ENCODE assay signal across 21 mouse cellular contexts in genomic region chr17:50335776-50336175, GRCm38 (mm10). TPM values are rescaled to one million over a fixed set of nuclear protein-coding genes. Genes with fewer than 3 reads are reported as not detected.
A peak's percentile ranks its signal among the peaks of the same experiment; 100 is the strongest.
DNase-seq lines count a peak whose midpoint lies in the region; ATAC-seq and TF ChIP-seq lines count a peak whose summit lies in the region.
"Had no signal": no experiment of that assay in that cellular context is flagged by ENCODE, and none has a peak within 500 bp of the region (broad histone marks: within the 10 kb centered on the region; RNA-seq: fewer than 3 reads in every experiment).

No protein-coding gene starts in this region.

- H3K4me2 ChIP-seq in lung, embryonic 14.5 days = no peak overlapping the region
- no peak overlapping the region for H3K4me2 ChIP-seq in stomach, postnatal 0 days (replicated peaks; ENCODE audit: low read depth)
- H3K4me2 ChIP-seq: forebrain, embryonic 12.5 days; heart, embryonic 13.5 days; hindbrain, embryonic 14.5 days; limb, embryonic 13.5 days had no signal

- no peak for ATAC-seq in lung, embryonic 14.5 days (ENCODE audit: insufficient read depth)
- no peak for ATAC-seq in stomach, postnatal 0 days (ENCODE audit: low FRiP score, low TSS enrichment)

- H3K4me3 ChIP-seq in kidney, adult 2 months (ENCODE audit: insufficient read depth, low read depth, low read length) = no peak overlapping the region
- no peak overlapping the region for H3K4me3 ChIP-seq in lung, embryonic 14.5 days (ENCODE audit: low read depth, low read length)
- H3K4me3 ChIP-seq in MEL (ENCODE audit: control insufficient read depth in 1 of 2, insufficient read depth in 1 of 2, low read depth in 2 of 2, low read length in 2 of 2) = no peak overlapping the region
- H3K4me3 ChIP-seq in stomach, postnatal 0 days (ENCODE audit: low read depth, low read length) = no peak overlapping the region
- H3K4me3 ChIP-seq: forebrain, embryonic 12.5 days; heart, embryonic 13.5 days; limb, embryonic 13.5 days had no signal

- H3K9ac ChIP-seq in lung, embryonic 14.5 days = no peak overlapping the region
- H3K9ac ChIP-seq in MEL (ENCODE audit: control insufficient read depth, low read depth, low read length, poor library complexity, severe bottlenecking) = no peak overlapping the region
- H3K9ac ChIP-seq in stomach, postnatal 0 days (ENCODE audit: low read length) = no peak overlapping the region
- H3K9ac ChIP-seq: forebrain, embryonic 12.5 days; heart, embryonic 13.5 days; hindbrain, embryonic 14.5 days; limb, embryonic 13.5 days had no signal

- no peak for TF ChIP-seq POLR2A in kidney, adult 2 months (IDR thresholded peaks at IDR 0.05; ENCODE audit: low read depth, low read length)
- no peak for TF ChIP-seq POLR2A in MEL (IDR thresholded peaks at IDR 0.05; ENCODE audit: control insufficient read depth in 1 of 2, insufficient read depth in 1 of 2, low read depth in 1 of 2, low read length in 2 of 2, poor library complexity in 1 of 2)

- H3K9me3 ChIP-seq in lung, embryonic 14.5 days (ENCODE audit: low read depth, low read length) = no peaks in the 10 kb centered on the region
- no peaks in the 10 kb centered on the region for H3K9me3 ChIP-seq in MEL (replicated peaks; ENCODE audit: insufficient read depth, low read length)
- H3K9me3 ChIP-seq in stomach, postnatal 0 days (ENCODE audit: control insufficient read depth, low read length) = no peaks in the 10 kb centered on the region
- H3K9me3 ChIP-seq: forebrain, embryonic 12.5 days; heart, embryonic 13.5 days; limb, embryonic 13.5 days had no signal

- peak; percentile 19; the same call in 1 of the 2 replicates for TF ChIP-seq CTCF in kidney, adult 2 months (conservative IDR thresholded peaks at IDR 0.05; ENCODE audit: insufficient read depth, insufficient read length, low read depth, low read length)
- TF ChIP-seq CTCF in lung, embryonic 14.5 days (IDR thresholded peaks at IDR 0.05; ENCODE audit: low read depth) = no peak
- peak; percentile 15 to 50 (median 42); a peak in 5 of 6 replicates for TF ChIP-seq CTCF in MEL (IDR thresholded peaks at IDR 0.05 in 2 of 3, conservative IDR thresholded peaks at IDR 0.05 in 1 of 3; ENCODE audit: control insufficient read depth in 1 of 3, insufficient read depth in 1 of 3, low read depth in 2 of 3, low read length in 3 of 3, poor library complexity in 1 of 3, severe bottlenecking in 1 of 3)
- TF ChIP-seq CTCF in stomach, postnatal 0 days (IDR thresholded peaks at IDR 0.05; ENCODE audit: low read depth) = peak; percentile 33

- TF ChIP-seq EP300 in MEL (IDR thresholded peaks at IDR 0.05; ENCODE audit: low read depth in 1 of 2, low read length in 2 of 2) = no peak
- no peak for TF ChIP-seq EP300 in stomach, postnatal 0 days (optimal IDR thresholded peaks at IDR 0.05)

- DNase-seq in kidney, adult 2 months = no peak
- DNase-seq in kidney, postnatal 14 days = no peak
- peak; percentile 21 for DNase-seq in lung, embryonic 14.5 days
- no peak for DNase-seq in lung, postnatal 4 days
- DNase-seq in MEL (ENCODE audit: low read depth, low spot score) = no peak
- no peak for DNase-seq in stomach, postnatal 0 days (ENCODE audit: low spot score)
- DNase-seq in thymus, postnatal 14 days = no peak
- DNase-seq: cerebellum, postnatal 25 days; heart, adult 11 months; heart, postnatal 36 days; kidney, adult 18-20 months; kidney, postnatal 36 days; lung, adult 18-20 months; retina, postnatal 1 day; thymus, postnatal 25 days had no signal

- no peaks in the 10 kb centered on the region for H3K4me1 ChIP-seq in kidney, adult 2 months (ENCODE audit: control insufficient read depth, insufficient read depth, low read length)
- H3K4me1 ChIP-seq in lung, embryonic 14.5 days (ENCODE audit: insufficient read depth) = no peaks in the 10 kb centered on the region
- peaks cover 2 to 19% of the 10 kb centered on the region in 2 experiments for H3K4me1 ChIP-seq in MEL (ENCODE audit: control insufficient read depth in 1 of 2, insufficient read depth in 2 of 2, low read length in 2 of 2)
- no peaks in the 10 kb centered on the region for H3K4me1 ChIP-seq in stomach, postnatal 0 days (replicated peaks; ENCODE audit: control insufficient read depth, insufficient read depth)
- H3K4me1 ChIP-seq: limb, embryonic 13.5 days had no signal

- H3K36me3 ChIP-seq in kidney, adult 2 months (ENCODE audit: control insufficient read depth, insufficient read depth, low read length) = no peaks in the 10 kb centered on the region
- no peaks in the 10 kb centered on the region for H3K36me3 ChIP-seq in lung, embryonic 14.5 days (ENCODE audit: insufficient read depth)
- peaks cover 0 to 17% of the 10 kb centered on the region in 2 experiments; a peak in 2 of 4 replicates for H3K36me3 ChIP-seq in MEL (ENCODE audit: control insufficient read depth in 1 of 2, insufficient read depth in 2 of 2, low read length in 2 of 2)
- H3K36me3 ChIP-seq in stomach, postnatal 0 days (ENCODE audit: control insufficient read depth, insufficient read depth, low read length) = no peaks in the 10 kb centered on the region
- H3K36me3 ChIP-seq: forebrain, embryonic 12.5 days; heart, embryonic 13.5 days; limb, embryonic 13.5 days had no signal

- H3K79me2 ChIP-seq in MEL (ENCODE audit: control insufficient read depth, insufficient read depth, low read length, poor library complexity) = no peaks in the 10 kb centered on the region

- peak; percentile 58 for TF ChIP-seq RAD21 in MEL (IDR thresholded peaks at IDR 0.05; ENCODE audit: low read depth, low read length)

- no peaks in the 10 kb centered on the region for H3K27me3 ChIP-seq in kidney, adult 2 months (replicated peaks; ENCODE audit: control insufficient read depth, insufficient read depth, low read length)
- no peaks in the 10 kb centered on the region for H3K27me3 ChIP-seq in lung, embryonic 14.5 days (ENCODE audit: insufficient read depth, low read length)
- no peaks in the 10 kb centered on the region for H3K27me3 ChIP-seq in MEL (ENCODE audit: control insufficient read depth in 1 of 2, insufficient read depth in 2 of 2, low read length in 2 of 2)
- no peaks in the 10 kb centered on the region for H3K27me3 ChIP-seq in stomach, postnatal 0 days (ENCODE audit: control insufficient read depth, insufficient read depth, low read length)
- H3K27me3 ChIP-seq: forebrain, embryonic 12.5 days; heart, embryonic 13.5 days had no signal

- WGBS in kidney, adult 2 months = 87% methylated on average over 2 of the region's 2 CpGs
- 66% methylated on average over 2 of the region's 2 CpGs for WGBS in lung, embryonic 14.5 days
- WGBS in stomach, postnatal 0 days = 75% methylated on average over 2 of the region's 2 CpGs

- no peak overlapping the region for H3K27ac ChIP-seq in kidney, adult 2 months (ENCODE audit: insufficient read depth, low read depth, low read length)
- no peak overlapping the region for H3K27ac ChIP-seq in lung, embryonic 14.5 days (ENCODE audit: low read depth)
- no peak overlapping the region for H3K27ac ChIP-seq in MEL (ENCODE audit: control insufficient read depth, low read depth, low read length)
- no peak overlapping the region for H3K27ac ChIP-seq in stomach, postnatal 0 days (replicated peaks)
- H3K27ac ChIP-seq: forebrain, embryonic 12.5 days; heart, embryonic 13.5 days; hindbrain, embryonic 14.5 days; limb, embryonic 13.5 days had no signal

TF ChIP-seq in MEL, 35 proteins besides CTCF, POLR2A, EP300 and RAD21:
- TF ChIP-seq MAX (IDR thresholded peaks at IDR 0.05; ENCODE audit: low read length) (peak; percentile 38; the same call in 1 of the 2 replicates), ZKSCAN1 (IDR thresholded peaks at IDR 0.05; ENCODE audit: low read depth, low read length) (no peak), MXI1 (IDR thresholded peaks at IDR 0.05; ENCODE audit: low read depth, low read length) (peak; percentile 45; the same call in 1 of the 2 replicates), JUND (IDR thresholded peaks at IDR 0.05; ENCODE audit: low read depth, low read length) (no peak), RCOR1 (IDR thresholded peaks at IDR 0.05; ENCODE audit: low read depth, low read length) (no peak), KAT2A (conservative IDR thresholded peaks at IDR 0.05; ENCODE audit: low read depth, low read length) (0 out of 2 replicates have a peak, but pooled peaks have one; percentile 21), SMC3 (IDR thresholded peaks at IDR 0.05; ENCODE audit: low read depth, low read length) (peak; percentile 63), ZC3H11A (IDR thresholded peaks at IDR 0.05; ENCODE audit: low read depth, low read length) (peak; percentile 69), ELF1 (IDR thresholded peaks at IDR 0.05; ENCODE audit: low read depth, low read length) (0 out of 2 replicates have a peak, but pooled peaks have one; percentile 9), GATA1 (IDR thresholded peaks at IDR 0.05; ENCODE audit: low read depth, low read length) (no peak), MYC (IDR thresholded peaks at IDR 0.05; ENCODE audit: low read depth, low read length) (0 out of 2 replicates have a peak, but pooled peaks have one; percentile 69), GABPA (IDR thresholded peaks at IDR 0.05; ENCODE audit: low read depth, low read length) (no peak)

RNA-seq across cellular contexts. Expression of gene Dazl, which starts 42.3 kb away (rescaled TPM):
- polyA plus RNA-seq in kidney, adult 2 months (2012; rRNA removed) = not detected in 2 replicates
- 0.30 TPM in 1 of 2 replicates, not detected in the other for polyA plus RNA-seq in lung, embryonic 14.5 days (2014; fragmentation: Nextera tagmentation; extraction: Ambion mirVana)
- 1.0 and 1.4 TPM in 2 replicates for total RNA-seq in MEL (2012; rRNA removed)
- under 1 TPM in 1 of 2 experiments, not detected in 1; 0.10 TPM for polyA plus RNA-seq in MEL (2012; ENCODE audit: insufficient read depth in 1 of 2, insufficient read length in 2 of 2, low read depth in 1 of 2, low replicate concordance in 2 of 2, missing spikeins in 1 of 2)
- polyA plus RNA-seq in stomach, postnatal 0 days (2015; fragmentation: Nextera tagmentation; extraction: Ambion mirVana) = 0.13 and 0.16 TPM in 2 replicates
- total RNA-seq: monocyte, adult 5-6 weeks had no signal
- polyA plus RNA-seq: limb, embryonic 13.5 days; neural tube, embryonic 11.5 days had no signal
